Mouse (Mus musculus) adrenal gland, postnatal 36 days (tissue): ENCODE data around the gene Anapc5. TPM values are rescaled to one million over a fixed set of nuclear protein-coding genes. Genes with fewer than 3 reads are reported as not detected.
A peak's percentile ranks its signal among the peaks of the same experiment; 100 is the strongest.

Source experiments
- DNase-seq, 2 experiments: peaks; one replicate each; pipeline ENCODE4 v3.0.0; 2021; ENCODE audit warnings: mixed read lengths in 1 of 2
- long read RNA-seq, 2 experiments: library from polyadenylated mRNA; stranded (forward); transcript quantifications; one replicate each; pipeline ENCODE4 v2.0.0; 2021; ENCODE audit warnings: borderline sequencing depth in 2 of 2
- total RNA-seq, 2 experiments: library from RNA; stranded (reverse); gene quantifications; 2 replicates each; pipeline ENCODE4 v1.2.3; 2021

Anapc5 gene
- total RNA-seq = 100 to 1,000 TPM; 154 to 181 TPM
- long read RNA-seq, experiment 1, transcript Anapc5-218 (17 exons, 2,404 nt) = major isoform, 110 of 211 reads
- long read RNA-seq, experiment 1, transcript Anapc5-201 (17 exons, 2,760 nt) = minor isoform, 65 of 211 reads
- long read RNA-seq, experiment 1, partial matches to known transcripts = 16 of 211 reads
- long read RNA-seq, experiment 1, other reads (novel, unspliced or antisense) = 14 of 211 reads
- long read RNA-seq, experiment 2, transcript Anapc5-218 (17 exons, 2,404 nt) = major isoform, 36 of 65 reads
- long read RNA-seq, experiment 2, transcript Anapc5-201 (17 exons, 2,760 nt) = minor isoform, 20 of 65 reads
- long read RNA-seq, experiment 2, partial matches to known transcripts = 0 of 65 reads
- long read RNA-seq, experiment 2, other reads (novel, unspliced or antisense) = 6 of 65 reads

GRCm38 (mm10) chr5:122820777-122821523 is at the start of gene Anapc5:
TSS of gene Anapc5 (minus strand) at chr5:122821339.
- peak; percentile 92 to 98 for DNase-seq

DNA sequence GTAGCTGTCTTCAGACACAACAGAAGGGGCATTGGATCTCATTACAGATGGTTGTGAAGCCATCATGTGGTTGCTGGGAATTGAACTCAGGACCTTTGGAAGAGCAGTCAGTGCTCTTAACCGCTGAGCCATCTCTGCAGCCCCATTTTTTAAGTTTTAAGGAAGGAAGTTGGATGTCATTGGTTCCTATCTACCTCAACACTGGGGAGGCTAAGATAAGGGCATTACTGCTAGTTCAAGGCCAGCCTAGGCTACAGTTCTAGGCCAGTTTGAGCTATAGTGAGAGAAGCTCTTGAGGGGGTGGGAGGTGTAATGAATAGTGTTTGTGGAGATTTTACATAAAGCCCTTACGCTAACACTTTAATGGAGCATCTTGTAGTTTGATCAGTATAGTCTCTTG is 41.9 kb upstream of the Anapc5 start:
- no peak for DNase-seq

GRCm38 (mm10) chr5:122855858-122856257 is 34.7 kb upstream of the Anapc5 start:
- DNase-seq = no peak

DNA sequence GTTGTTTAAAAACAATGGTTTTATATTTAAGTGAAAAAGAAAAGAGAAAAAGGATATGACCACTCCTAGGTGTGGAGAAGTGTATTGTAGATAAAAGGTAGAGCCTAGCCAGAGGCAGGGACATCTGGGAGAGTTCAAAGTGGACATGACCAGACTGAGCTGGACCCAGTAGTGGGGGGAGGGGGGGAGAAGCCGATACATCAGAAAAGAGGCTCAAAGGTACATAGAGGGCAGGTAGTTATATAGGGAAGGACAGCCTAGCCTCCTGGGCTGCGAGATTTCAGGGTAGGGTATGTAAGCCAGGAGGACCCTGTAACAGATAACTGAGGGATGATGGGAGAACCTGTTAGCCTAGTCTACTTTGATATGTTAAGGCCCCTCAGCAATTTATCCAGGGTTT is 31.5 kb upstream of the Anapc5 start:
- no peak for DNase-seq

DNA sequence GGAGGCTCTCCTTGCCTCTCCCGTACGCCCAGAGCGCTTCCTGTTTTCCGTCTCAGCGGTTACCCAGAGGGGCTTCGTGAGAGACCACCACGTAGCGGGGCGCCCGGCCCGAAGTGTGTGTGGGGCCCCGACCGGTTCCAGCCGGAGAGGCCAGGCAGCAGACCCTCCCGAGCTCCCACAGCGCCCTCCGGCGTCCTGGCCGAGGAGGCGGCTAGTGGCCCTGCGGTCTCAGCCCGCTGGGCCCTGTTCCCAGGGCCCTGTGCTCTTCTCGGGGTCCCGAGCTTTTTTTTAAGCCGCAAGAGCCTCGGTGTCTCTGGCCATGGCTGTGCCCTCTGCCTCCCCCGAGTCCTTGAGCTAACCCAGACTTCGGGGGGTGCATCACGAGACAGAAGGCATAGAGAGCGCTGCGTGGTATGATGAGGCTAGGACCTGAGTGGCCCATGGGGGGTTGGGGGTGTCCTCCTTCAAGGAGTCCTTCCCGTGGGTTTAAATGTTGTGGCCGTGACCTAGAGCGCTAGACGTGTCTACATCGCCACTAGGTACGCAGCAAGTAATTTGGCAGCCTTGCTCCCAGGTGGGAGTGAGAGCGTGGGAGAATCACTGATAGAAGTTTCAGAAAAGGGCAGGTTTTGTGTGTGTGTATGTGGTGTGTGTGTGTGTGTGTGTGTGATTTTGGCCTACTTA is 29.3 kb upstream of the Anapc5 start:
- DNase-seq = peak in 1 of 2 experiments; percentile 67

DNA sequence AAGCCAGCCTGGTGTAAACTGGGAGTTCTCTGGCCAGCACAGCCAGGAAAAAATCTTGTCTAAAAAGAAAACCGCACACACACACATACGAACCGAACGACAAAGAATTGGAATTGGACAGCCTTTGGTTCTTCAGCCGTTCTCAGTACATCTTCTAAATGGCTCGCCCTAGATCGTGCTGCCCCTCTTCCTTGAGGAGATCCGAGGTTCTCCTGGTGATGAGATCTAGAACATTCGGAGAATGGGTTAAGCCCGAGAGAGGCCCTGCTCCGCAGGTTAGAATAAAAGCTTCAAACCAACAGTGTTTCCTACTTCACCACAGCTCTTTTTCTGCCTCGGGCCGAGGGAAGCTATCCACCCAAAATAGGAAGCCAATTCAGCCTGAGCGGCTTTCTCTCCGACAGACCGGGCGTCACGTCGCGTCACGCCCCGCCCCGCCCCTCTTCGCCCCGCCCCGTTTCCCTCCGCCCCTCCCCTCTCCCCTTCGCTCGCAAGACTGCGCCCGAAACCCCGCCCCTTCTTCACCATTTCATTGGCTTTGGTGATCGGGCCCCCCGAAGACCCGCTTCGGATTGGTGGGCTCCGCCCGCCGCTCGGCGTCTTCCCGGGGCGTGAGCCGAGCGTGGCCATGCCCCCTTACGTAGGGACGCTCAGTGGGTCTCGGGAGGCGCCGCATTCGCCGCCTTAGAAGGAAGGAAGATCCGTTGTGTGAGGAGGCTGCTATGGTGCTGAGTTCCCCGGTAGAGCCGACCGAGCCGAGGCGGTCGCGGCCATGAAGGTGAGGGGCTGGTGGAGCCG is 28.6 kb upstream of the Anapc5 start, which contains the start of gene Rnf34:
Rnf34 (plus strand) TSS at position 528 of the 798 bp plus-strand sequence.
- DNase-seq = peak; percentile 98

DNA sequence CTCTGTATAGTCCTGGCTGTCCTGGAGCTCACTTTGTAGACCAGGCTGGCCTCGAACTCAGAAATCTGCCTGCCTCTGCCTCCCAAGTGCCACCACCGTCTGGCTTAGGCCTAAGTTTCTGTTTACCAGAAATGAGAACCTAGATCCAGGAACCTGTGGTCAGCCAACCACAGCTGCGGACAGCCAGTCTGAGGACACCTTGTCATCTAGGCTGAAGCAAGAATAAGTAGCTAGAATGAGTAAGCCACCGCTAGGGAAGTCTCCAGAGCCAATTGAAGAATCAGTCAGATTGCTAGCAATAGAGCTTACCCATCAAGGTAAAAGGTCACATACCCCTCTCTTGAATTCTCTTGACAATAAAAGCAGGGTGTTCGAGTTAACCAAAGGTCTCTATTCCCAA is 22.7 kb upstream of the Anapc5 start:
- DNase-seq = no peak

DNA sequence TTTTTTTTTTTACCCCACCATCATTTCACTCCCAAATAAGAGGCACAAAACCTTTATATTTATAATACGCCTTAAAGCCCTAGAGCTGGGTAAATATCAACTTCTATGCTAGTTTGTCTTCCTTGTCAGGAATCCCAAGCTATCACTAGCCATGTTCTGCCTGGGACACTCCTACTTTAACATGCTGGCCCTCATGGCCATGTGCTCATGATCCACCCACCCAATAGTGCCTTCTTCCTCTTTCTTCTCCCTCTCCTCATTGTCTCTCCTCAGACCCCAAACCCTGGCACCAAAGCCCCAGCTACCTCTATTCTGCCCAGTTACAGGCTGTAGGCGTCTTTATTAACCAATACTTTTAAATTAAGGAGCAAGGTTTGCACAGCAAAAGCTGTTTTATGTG is 20.0 kb upstream of the Anapc5 start:
- DNase-seq = no peak

DNA sequence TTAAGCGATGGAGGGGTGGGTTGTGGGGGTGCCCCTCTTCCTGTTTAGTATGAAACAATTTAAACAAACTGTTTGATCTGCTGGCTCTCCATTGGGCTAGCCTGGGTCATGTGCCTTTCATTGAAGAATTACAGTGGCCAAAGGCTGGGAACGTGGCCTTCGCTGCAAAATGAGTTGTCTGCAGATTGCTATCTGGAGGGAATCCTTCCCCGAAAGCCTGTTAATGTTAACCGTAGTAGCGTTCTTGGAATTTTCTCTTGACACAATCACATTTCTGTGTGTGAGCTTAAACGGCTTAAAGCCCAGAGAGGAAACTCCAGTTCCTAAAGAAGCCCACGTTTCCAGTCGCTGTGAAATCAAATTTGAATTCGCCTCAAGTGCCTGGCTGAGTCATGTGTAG is 11.9 kb upstream of the Anapc5 start:
- no peak for DNase-seq

DNA sequence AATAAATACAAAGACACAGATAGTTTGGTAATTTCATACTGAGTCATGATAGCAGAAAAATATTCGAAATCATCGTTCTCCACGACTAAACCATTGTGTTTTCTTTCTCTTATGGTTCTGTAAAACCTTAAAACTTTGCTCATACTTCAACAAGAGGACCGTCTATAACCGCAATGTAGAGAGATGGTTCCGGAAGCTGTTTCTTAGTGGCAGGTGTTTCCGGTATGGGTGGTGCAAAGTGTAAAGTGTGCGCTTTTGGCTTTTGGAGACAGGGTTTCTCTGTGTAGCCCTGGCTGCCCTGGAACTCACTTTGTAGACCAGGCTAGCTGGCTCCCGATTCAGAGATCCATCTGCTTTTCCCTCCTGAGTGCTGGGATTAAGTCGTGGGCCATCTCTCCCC is 11.4 kb upstream of the Anapc5 start:
- DNase-seq = no peak

DNA sequence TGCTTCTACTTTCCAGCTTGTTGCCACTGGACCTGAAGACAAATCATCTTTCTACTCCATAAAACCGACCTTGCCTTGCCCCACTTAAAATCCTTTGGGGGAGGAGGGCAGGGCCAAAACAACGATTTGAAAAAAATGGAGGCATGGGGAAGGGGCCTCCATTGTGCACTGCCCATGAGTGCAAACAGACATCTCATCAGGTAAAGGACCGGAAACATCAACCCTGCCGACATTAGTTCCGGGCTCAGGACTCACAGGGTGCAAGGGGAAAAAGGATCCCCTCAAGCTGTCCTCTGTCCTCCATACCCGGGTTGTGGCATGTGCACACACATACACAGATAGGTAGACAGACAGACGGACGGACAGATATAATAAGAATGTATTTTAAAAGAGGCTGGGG is 4.0 kb upstream of the Anapc5 start:
- DNase-seq = no peak

DNA sequence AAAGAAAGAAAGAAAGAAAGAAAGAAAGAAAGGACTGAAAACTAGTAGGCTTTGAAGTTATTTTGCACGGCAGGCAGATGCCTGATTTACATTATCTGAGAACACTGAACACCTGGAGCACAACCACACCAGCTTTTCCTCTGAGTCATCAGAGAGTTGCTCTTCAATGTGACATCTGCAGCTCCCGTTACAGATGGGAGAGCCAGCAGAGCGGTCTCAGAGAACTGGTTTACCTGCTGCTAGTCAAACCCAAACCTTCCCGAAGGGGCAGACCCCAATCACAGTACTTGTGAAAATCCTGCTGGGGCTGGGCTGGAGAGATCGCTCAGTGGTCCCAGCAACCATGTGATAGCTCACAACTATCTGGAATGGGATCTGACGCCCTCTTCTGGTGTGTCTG is 3.3 kb upstream of the Anapc5 start:
- no peak for DNase-seq

GRCm38 (mm10) chr5:122823976-122824375 is 2.8 kb upstream of the Anapc5 start:
- no peak for DNase-seq

GRCm38 (mm10) chr5:122822441-122822840 is 1.3 kb upstream of the Anapc5 start:
- no peak for DNase-seq

DNA sequence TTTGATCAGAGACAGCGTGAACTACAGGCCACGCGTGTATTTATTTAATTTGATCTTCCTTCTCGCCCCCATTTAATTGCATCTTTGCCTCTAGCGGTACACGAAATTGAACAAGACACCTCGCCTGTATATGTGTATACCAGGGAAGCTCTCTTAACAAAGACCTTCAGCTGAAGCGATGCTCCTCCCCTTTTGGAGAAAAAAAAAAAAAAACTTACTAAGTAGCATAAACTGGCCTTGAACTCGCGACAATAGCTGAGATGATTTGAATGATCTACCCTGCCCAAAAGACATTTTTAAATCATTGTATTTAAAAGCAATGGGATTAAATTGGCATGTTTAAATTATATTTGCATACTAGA is 366 bp upstream of the Anapc5 start:
- DNase-seq = no peak

DNA sequence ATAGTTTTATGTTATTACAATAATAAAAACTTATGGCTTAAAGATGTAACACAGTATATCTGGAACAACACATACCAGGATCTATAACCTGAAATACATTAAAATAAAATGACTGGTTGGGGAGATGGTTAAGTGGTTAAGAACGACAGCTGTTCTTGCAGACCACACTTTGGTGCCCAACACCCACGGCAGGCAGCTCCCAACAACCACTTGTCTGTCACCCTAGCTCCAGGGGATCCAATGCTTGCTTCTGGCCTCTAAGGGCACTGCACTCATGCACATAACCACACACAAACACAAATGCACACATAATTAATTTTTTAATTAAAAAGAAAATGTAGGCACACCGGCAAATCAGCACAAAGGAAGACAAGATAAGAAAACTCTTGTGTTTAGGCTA is 8.4 kb downstream of the Anapc5 start:
- no peak for DNase-seq

DNA sequence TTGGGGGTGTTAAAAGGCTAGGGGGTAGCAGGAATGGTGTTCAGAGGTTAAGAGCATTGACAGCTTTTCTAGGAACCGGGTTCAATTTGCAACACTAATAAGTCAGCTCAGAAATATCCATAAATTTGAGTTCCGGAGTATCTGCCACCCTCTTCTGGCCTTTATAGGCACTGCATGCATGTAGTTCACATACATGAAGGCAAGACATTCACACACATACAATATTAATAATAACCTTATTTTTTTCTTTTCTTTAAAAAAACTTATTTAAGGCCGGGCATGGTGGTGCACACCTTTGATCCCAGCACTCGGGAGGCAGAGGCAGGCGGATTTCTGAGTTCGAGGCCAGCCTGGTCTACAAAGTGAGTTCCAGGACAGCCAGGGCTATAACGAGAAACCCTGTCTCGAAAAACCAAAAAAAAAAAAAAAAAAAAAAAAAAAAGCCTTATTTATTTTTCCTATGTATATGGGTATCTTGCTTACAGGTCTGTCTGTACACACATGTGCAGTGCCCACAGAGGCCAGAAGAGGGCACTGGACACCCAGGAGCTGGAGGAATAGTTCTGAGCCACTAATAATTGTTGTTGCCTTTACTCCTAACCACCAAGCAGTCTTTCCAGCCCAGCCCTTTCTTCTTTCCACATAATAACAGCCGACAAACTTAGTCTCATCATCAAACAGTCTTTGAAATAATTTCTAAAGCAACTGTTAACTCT is 9.6 kb downstream of the Anapc5 start:
- peak; percentile 76 to 81 for DNase-seq

- DNase-seq = no peak
Observed at GRCm38 (mm10) chr5:122805503-122805902, 15.6 kb downstream of the Anapc5 start.

- no peak for DNase-seq
Observed at GRCm38 (mm10) chr5:122802706-122803105, 18.4 kb downstream of the Anapc5 start.

GRCm38 (mm10) chr5:122801684-122802083 is 19.5 kb downstream of the Anapc5 start:
- DNase-seq = no peak

- DNase-seq = no peak
Observed at GRCm38 (mm10) chr5:122800345-122801010, 20.7 kb downstream of the Anapc5 start.
